Mouse (Mus musculus) layer of hippocampus, adult 2 months (tissue): ENCODE measurements around the gene Col5a1. TPM values are rescaled to one million over a fixed set of nuclear protein-coding genes. Genes with fewer than 3 reads are reported as not detected.

Source experiments
- DNase-seq, 2 experiments: peaks; one replicate each; pipeline ENCODE4 v3.0.0; 2022; ENCODE audit warnings: low spot score in 2 of 2
- H3K27ac ChIP-seq: fragments of 200-600 bp; 2 replicates; pipeline ENCODE4 v1.8.1; 2022
- H3K4me3 ChIP-seq: fragments of 200-600 bp; 2 replicates; pipeline ENCODE4 v1.8.1; 2022; ENCODE audit warnings: mild to moderate bottlenecking
- CTCF ChIP-seq: fragments of 200-600 bp; conservative IDR thresholded peaks from 2 replicates; pipeline ENCODE4 v1.8.1; 2022; ENCODE audit warnings: antibody characterized with exemption, mild to moderate bottlenecking, moderate library complexity
- total RNA-seq, 2 experiments: library from RNA; stranded (reverse); gene quantifications; 2 replicates each; pipeline ENCODE4 v1.2.3; 2021

Gene Col5a1
- total RNA-seq, 2 experiments from 2014 or later, result 3.6 to 4.1 TPM

GRCm38 (mm10) chr2:27912546-27913275 lies 26.5 kb downstream of the Col5a1 start:
- Histone ChIP-seq H3K4me3 (no peak overlapping the region), H3K27ac (no peak overlapping the region)
- no peak for TF ChIP-seq CTCF
- DNase-seq, result no peak

- TF ChIP-seq CTCF, result peak; percentile 73
- Histone ChIP-seq H3K27ac (no peak overlapping the region), H3K4me3 (no peak overlapping the region)
- DNase-seq, result peak in 1 of 2 experiments; percentile 37
These were observed 29.5 kb downstream of the Col5a1 start for GRCm38 (mm10) chr2:27915726-27916125.

- Histone ChIP-seq H3K27ac (no peak overlapping the region), H3K4me3 (no peak overlapping the region)
- TF ChIP-seq CTCF, result no peak
- no peak for DNase-seq
These were observed 30.1 kb downstream of the Col5a1 start for GRCm38 (mm10) chr2:27916316-27916715.

- no peak for TF ChIP-seq CTCF
- Histone ChIP-seq H3K4me3 (no peak overlapping the region), H3K27ac (no peak overlapping the region)
- no peak for DNase-seq
These were observed 31.0 kb downstream of the Col5a1 start for GRCm38 (mm10) chr2:27917177-27917576.

GRCm38 (mm10) chr2:27918106-27918505 lies 31.9 kb downstream of the Col5a1 start:
- H3K4me3 ChIP-seq, result no peak overlapping the region
- no peak overlapping the region for H3K27ac ChIP-seq
- no peak for TF ChIP-seq CTCF
- no peak for DNase-seq

GRCm38 (mm10) chr2:27919309-27919850 lies 33.2 kb downstream of the Col5a1 start:
- no peak overlapping the region for H3K27ac ChIP-seq
- H3K4me3 ChIP-seq, result no peak overlapping the region
- no peak for TF ChIP-seq CTCF
- no peak for DNase-seq

DNA sequence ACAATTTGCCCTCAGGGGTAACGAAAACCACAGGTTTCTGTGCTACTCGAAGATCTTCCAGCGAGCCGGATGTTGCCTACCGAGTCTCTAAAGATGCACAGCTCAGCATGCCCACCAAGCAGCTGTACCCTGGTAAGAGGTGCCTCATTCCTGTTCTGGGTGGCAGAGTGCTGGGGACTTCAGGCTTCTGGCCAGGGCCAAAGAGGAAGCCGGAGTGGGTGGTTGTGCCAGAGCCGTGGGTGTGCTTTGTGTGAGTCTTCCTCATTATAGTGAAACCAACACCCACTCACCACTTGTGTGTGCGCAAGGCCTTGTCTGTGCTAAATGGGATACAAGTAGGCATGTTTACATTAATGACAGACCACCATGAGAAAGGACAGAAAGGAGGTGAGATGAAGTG lies 35.8 kb downstream of the Col5a1 start:
- TF ChIP-seq CTCF, result no peak
- no peak overlapping the region for H3K27ac ChIP-seq
- DNase-seq, result no peak
- H3K4me3 ChIP-seq, result no peak overlapping the region

GRCm38 (mm10) chr2:27923718-27924117 lies 37.5 kb downstream of the Col5a1 start:
- H3K27ac ChIP-seq, result no peak overlapping the region
- no peak overlapping the region for H3K4me3 ChIP-seq
- no peak for DNase-seq
- TF ChIP-seq CTCF, result no peak

DNA sequence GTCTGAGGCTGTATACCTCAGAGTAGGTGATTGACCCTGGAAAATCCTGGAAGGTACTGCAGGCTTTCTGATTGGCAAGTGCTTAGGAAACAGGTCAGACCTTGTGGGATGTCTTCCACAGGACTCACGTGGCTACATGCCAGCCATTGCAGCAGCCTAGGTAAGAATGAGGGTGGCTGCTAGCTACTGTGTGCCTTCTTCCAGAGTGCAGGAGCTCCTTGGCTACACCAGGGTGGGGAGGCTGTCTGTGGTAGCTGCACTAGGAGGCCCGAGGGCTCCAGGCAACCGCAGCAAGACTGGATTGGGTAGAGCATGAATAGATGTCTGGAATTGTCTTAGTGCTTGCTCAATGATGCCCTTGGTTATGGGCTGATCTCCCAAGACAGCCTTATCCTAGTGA lies 38.2 kb downstream of the Col5a1 start:
- DNase-seq, result no peak
- TF ChIP-seq CTCF, result no peak
- H3K4me3 ChIP-seq, result no peak overlapping the region
- H3K27ac ChIP-seq, result no peak overlapping the region

DNA sequence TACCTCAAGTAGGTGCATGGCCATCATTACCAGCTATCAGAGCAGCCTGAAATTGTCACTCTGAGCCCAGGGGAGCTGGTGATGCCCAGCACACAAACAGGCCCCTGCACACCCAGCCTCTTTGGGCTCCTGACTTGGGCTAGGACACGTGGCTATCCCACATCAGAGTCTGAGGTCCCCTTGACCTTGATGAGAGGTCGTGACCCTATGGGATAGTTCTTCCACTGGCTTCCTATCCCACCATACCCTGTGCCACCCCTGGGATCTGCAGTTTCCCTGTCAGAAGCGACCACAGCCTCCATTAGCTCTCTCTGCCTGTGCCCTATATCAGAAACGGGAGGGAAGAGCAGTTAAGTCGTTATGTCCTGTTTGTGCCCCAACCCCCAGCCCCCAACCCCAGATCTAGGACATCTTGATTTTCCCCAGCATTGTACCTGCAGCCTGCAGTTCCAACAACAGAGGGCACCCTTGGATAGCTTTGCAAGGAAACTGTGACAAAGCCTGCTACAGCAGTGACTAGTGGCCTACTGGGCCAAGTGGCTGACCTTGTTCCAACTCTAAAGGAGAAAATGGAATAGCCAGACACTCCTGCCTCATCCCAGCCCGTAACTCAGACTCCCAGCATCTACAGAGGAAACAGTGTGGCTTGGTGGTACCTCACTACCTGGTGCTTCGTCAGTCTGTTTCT lies 40.4 kb downstream of the Col5a1 start:
- TF ChIP-seq CTCF, result peak; percentile 90
- peak; percentile 65 to 76 for DNase-seq
- H3K4me3 ChIP-seq, result no peak overlapping the region
- H3K27ac ChIP-seq, result no peak overlapping the region

- Histone ChIP-seq H3K27ac (no peak overlapping the region), H3K4me3 (no peak overlapping the region)
- no peak for DNase-seq
- TF ChIP-seq CTCF, result no peak
These were observed 44.3 kb downstream of the Col5a1 start for GRCm38 (mm10) chr2:27930471-27931015.

- no peak for TF ChIP-seq CTCF
- H3K27ac ChIP-seq, result no peak overlapping the region
- no peak overlapping the region for H3K4me3 ChIP-seq
- DNase-seq, result no peak
These were observed 44.9 kb downstream of the Col5a1 start for GRCm38 (mm10) chr2:27931130-27931529.

DNA sequence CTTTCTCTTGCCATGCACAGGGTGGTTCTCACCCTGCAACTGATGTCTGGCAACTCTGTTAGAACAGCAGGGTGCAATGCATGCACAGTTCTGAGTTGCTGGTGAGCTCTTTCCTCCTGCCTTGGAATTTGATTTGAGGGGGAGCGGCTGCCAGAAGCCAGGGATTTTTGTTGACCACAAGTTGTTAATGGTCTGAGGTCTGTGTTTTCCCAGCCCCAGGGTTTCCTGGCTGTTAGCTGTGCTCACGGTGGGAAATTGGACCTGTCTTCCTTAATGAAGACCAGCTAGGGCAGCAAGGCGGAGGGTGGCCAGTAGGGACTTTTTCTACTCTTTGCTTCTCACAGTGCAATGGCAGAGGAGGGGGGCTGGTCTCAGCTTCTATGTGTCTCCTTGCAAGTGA lies 45.7 kb downstream of the Col5a1 start:
- TF ChIP-seq CTCF, result peak; percentile 25; the same call in 1 of the 2 replicates
- no peak overlapping the region for H3K4me3 ChIP-seq
- H3K27ac ChIP-seq, result no peak overlapping the region
- no peak for DNase-seq
